Mouse (Mus musculus) midbrain, embryonic 12.5 days (tissue): ENCODE data around the gene Ndufs2. TPM values are rescaled to one million over a fixed set of nuclear protein-coding genes. Genes with fewer than 3 reads are reported as not detected.
A peak's percentile ranks its signal among the peaks of the same experiment; 100 is the strongest.

Experiments used
- ATAC-seq: fragments of 200-750 bp; cut with Nextera tagmentation; 2 replicates; pipeline ENCODE4 v1.8.0; 2017; ENCODE audit warnings: low read depth, moderate TSS enrichment, moderate library complexity; ENCODE audit not compliant: low FRiP score
- H3K27ac ChIP-seq: fragments of 300-500 bp; sonication (generic); replicated peaks from 2 replicates; pipeline ENCODE4 v1.5.1; 2016; ENCODE audit warnings: mild to moderate bottlenecking
- H3K27me3 ChIP-seq: fragments of 300-500 bp; sonication (generic); 2 replicates; pipeline ENCODE4 v1.6.1; 2016; ENCODE audit warnings: mild to moderate bottlenecking
- H3K36me3 ChIP-seq: fragments of 300-500 bp; sonication (generic); 2 replicates; pipeline ENCODE4 v1.6.1; 2016
- H3K4me1 ChIP-seq: fragments of 300-500 bp; sonication (generic); 2 replicates; pipeline ENCODE4 v1.6.1; 2016
- H3K4me2 ChIP-seq: fragments of 300-500 bp; sonication (generic); replicated peaks from 2 replicates; pipeline ENCODE4 v1.6.1; 2016; ENCODE audit warnings: mild to moderate bottlenecking, moderate library complexity
- H3K4me3 ChIP-seq: fragments of 300-500 bp; sonication (generic); 2 replicates; pipeline ENCODE4 v1.5.1; 2016; ENCODE audit warnings: mild to moderate bottlenecking
- H3K9ac ChIP-seq: fragments of 300-500 bp; sonication (generic); replicated peaks from 2 replicates; pipeline ENCODE4 v1.6.1; 2016; ENCODE audit warnings: mild to moderate bottlenecking, moderate library complexity
- H3K9me3 ChIP-seq: fragments of 300-500 bp; sonication (generic); 2 replicates; pipeline ENCODE4 v1.6.1; 2016; ENCODE audit warnings: mild to moderate bottlenecking
- WGBS: fragments of 180-500 bp; shearing (Covaris S2); methylation state at CpG from one replicate; pipeline ENCODE4 v1.1.7; 2016; 5-methylcytosine and 5-hydroxymethylcytosine counted together
- polyA plus RNA-seq: library from polyadenylated mRNA; unstranded; fragments of >200 nt; fragmentation: Nextera tagmentation; extraction: Ambion mirVana; gene quantifications from 2 replicates; pipeline ENCODE4 v1.2.1, GENCODE M21; 2016

Gene Ndufs2
- polyA plus RNA-seq, 1 experiment from 2014 or later = 226 TPM

DNA sequence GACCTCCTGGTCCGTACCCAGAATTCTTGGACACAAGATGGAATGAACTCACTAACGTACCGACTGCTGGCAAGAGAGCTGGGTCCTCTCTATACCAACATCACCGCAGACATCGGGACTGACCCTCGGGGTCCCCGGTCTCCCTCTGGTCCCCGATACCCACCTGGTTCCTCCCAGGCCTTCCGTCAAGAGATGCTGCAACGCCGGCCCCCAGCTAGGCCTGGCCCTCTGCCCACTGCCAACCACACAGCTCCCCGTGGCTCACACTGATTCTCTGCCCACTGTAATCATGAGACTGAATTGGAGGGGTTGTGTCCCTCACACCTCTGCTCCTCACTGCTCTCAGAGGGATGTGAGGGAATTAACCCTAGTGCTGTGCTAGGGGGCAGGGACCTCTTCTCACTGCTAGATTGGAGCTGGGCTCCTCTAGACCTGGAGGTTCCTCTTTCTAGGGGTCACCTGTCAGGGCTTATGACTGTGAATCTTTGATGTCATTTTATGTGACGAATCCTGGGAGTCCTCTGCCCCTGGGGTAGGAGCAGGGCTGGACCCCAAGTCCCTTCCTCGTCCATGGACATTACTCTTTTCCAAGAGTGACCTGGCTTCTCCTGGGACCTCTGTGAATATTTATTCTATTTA, 25.0 kb upstream of the Ndufs2 start:
- Histone ChIP-seq H3K4me1 (peaks cover 16% of the 10 kb centered on the region), H3K9me3 (no peaks in the 10 kb centered on the region), H3K36me3 (peaks cover 63% of the 10 kb centered on the region), H3K9ac (no peak overlapping the region), H3K4me3 (no peak overlapping the region), H3K27ac (no peak overlapping the region), H3K4me2 (no peak overlapping the region), H3K27me3 (no peaks in the 10 kb centered on the region)
- WGBS = 91% methylated on average over 14 of the region's 14 CpGs
- no peak for ATAC-seq

DNA sequence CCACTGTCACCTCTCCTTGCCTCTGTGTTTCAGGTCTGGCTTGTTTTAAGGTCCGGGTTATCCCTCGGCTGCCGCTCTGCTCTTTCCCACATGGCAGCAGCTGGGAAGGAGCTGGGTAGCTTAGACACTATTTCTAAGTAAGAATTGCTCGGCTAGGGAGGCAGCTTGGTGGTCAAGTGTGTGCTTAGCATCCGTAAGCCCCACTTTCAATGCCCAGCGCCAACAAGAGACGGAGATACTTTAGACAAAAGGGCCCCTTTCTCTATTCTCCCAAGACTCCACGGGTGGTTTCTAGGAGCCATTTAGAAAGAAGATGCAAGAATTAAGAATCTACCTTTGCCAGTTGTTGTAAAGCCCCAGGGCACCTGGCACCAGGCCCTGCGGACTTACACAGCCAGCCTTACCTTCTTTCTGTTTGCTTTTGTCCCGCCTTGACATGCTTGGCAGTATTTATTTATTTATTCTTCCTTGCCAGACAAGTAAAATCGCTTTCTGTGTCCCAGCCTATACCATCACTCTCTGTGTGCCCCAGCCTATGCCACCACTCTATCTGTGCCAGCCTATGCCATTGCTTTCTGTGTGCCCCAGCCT, 24.1 kb upstream of the Ndufs2 start:
- H3K27me3 ChIP-seq = no peaks in the 10 kb centered on the region
- no peak overlapping the region for H3K4me3 ChIP-seq
- 84% methylated on average over 11 of the region's 11 CpGs for WGBS
- H3K4me2 ChIP-seq = no peak overlapping the region
- H3K4me1 ChIP-seq = peaks cover 18% of the 10 kb centered on the region
- peaks cover 63% of the 10 kb centered on the region for H3K36me3 ChIP-seq
- H3K9ac ChIP-seq = no peak overlapping the region
- no peaks in the 10 kb centered on the region for H3K9me3 ChIP-seq
- no peak for ATAC-seq
- H3K27ac ChIP-seq = no peak overlapping the region

DNA sequence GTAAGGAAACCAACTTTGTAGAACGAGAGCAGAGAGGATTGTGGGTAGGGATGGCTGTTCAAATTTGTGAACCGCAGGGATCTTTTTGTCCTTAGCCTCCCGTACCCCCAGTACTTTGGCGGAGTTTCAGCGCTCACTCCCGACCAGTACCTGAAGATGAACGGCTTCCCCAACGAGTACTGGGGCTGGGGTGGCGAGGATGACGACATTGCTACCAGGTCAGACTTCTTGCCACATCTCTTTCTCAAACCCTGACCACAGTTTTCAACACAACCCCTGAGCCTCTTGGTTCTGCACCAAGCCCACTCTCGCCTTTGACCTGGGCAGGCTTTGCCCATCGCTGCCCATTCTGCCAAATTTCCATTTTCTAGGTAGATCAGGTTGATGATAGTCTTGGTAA, 23.0 kb upstream of the Ndufs2 start:
- no peak overlapping the region for H3K4me2 ChIP-seq
- no peak overlapping the region for H3K27ac ChIP-seq
- peaks cover 63% of the 10 kb centered on the region for H3K36me3 ChIP-seq
- WGBS = 90% methylated on average over 12 of the region's 12 CpGs
- H3K9me3 ChIP-seq = no peaks in the 10 kb centered on the region
- H3K4me1 ChIP-seq = peaks cover 11% of the 10 kb centered on the region
- no peak overlapping the region for H3K9ac ChIP-seq
- H3K27me3 ChIP-seq = no peaks in the 10 kb centered on the region
- H3K4me3 ChIP-seq = no peak overlapping the region
- ATAC-seq = no peak

DNA sequence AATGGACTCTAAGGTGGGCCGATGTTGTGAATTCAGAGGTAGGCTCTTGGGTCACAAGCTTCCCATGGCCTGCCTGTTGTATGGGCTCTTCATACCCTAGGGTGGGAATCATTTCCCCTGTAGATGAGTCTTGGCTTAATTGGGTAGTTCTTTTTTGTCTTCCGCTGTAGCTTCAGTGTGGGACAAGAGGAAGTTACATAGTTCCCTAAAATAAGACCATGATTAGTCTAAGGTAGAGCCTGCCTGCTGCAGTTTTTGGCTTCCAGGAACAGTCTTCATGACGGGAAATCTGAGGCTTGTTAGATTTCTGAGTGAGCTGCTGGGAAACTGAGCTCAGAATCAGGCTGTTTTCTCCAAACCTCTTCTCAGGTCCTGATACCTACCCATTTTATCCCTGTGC, 20.9 kb upstream of the Ndufs2 start:
- H3K9ac ChIP-seq = no peak overlapping the region
- ATAC-seq = no peak

DNA sequence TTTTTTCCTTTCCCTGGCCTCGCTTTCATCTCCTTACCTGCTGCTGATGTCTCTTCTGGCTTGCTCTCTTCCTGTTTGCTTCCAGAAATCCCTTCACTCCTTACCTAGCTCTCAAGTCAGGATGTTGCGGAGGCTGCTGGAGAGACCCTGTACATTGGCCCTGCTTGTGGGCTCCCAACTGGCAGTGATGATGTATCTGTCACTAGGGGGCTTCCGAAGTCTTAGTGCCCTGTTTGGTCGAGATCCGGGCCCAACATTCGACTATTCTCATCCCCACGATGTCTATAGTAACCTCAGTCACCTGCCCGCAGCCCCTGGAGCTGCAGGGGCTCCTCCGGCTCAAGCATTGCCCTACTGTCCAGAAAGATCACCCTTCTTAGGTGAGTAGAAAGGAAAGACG, 20.4 kb upstream of the Ndufs2 start:
- Histone ChIP-seq H3K4me2 (no peak overlapping the region), H3K27me3 (no peaks in the 10 kb centered on the region), H3K4me1 (peaks cover 11% of the 10 kb centered on the region), H3K4me3 (no peak overlapping the region), H3K36me3 (peaks cover 41% of the 10 kb centered on the region), H3K27ac (no peak overlapping the region), H3K9ac (no peak overlapping the region), H3K9me3 (no peaks in the 10 kb centered on the region)
- no peak for ATAC-seq
- WGBS = 83% methylated on average over 10 of the region's 10 CpGs

More for the DNA sequence above, 20.9 kb upstream of the Ndufs2 start:
- no peak overlapping the region for H3K27ac ChIP-seq
- H3K27me3 ChIP-seq = no peaks in the 10 kb centered on the region
- 92% methylated on average over 3 of the region's 3 CpGs for WGBS
- H3K4me2 ChIP-seq = no peak overlapping the region
- no peaks in the 10 kb centered on the region for H3K9me3 ChIP-seq
- H3K36me3 ChIP-seq = peaks cover 46% of the 10 kb centered on the region
- H3K4me1 ChIP-seq = peaks cover 11% of the 10 kb centered on the region
- no peak overlapping the region for H3K4me3 ChIP-seq

DNA sequence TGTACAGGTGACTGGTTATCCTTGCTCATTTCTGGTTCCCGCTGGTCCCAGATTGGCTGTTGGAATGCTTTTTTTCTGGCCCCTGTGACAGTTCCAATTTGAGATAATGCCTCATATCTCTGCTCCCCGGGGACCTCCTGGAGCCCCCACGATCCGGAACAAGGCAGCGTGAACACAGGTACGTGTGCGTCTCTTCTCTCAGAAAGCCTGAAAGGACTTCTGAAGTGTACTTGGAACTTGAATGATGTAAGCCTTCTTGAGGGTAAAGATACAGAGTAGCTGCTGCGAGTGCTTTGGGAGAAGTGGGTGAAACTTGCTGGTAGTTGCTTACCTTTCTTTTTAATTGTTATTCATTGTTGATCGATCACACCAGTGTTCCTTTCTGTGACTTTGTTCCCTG, 20.0 kb upstream of the Ndufs2 start:
- ATAC-seq = no peak
- H3K27me3 ChIP-seq = no peaks in the 10 kb centered on the region
- H3K4me2 ChIP-seq = peak overlapping the region; percentile 97
- no peaks in the 10 kb centered on the region for H3K9me3 ChIP-seq
- H3K9ac ChIP-seq = peak overlapping the region; percentile 84
- H3K27ac ChIP-seq = no peak overlapping the region
- H3K4me3 ChIP-seq = peak overlapping the region; percentile 80
- H3K36me3 ChIP-seq = peaks cover 37% of the 10 kb centered on the region
- WGBS = 65% methylated on average over 9 of the region's 9 CpGs
- peaks cover 11% of the 10 kb centered on the region for H3K4me1 ChIP-seq

DNA sequence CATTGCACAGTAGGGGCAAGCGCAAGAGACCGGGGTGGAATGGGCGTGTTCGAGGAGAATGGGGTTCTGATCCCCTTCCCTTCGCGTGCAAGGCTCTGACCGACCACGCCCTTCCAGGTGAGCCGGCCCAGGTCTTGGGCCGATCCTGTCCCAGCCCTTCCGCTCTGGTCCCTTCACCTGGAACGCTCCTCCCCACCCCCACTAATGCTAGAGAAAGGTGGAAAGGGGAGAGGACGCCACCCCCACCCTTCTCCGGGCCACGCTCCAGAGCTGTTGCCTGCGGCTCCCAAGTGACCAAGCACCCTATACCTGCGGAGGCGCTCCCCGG, 19.3 kb upstream of the Ndufs2 start:
- no peak overlapping the region for H3K27ac ChIP-seq
- peak; percentile 70 for ATAC-seq
- no peaks in the 10 kb centered on the region for H3K27me3 ChIP-seq
- WGBS = 1% methylated on average over 19 of the region's 19 CpGs
- peaks cover 30% of the 10 kb centered on the region for H3K36me3 ChIP-seq
- no peaks in the 10 kb centered on the region for H3K9me3 ChIP-seq
- H3K4me2 ChIP-seq = peak overlapping the region; percentile 97
- peak overlapping the region; percentile 84 for H3K9ac ChIP-seq
- peaks cover 11% of the 10 kb centered on the region for H3K4me1 ChIP-seq
- H3K4me3 ChIP-seq = peak overlapping the region; percentile 80

DNA sequence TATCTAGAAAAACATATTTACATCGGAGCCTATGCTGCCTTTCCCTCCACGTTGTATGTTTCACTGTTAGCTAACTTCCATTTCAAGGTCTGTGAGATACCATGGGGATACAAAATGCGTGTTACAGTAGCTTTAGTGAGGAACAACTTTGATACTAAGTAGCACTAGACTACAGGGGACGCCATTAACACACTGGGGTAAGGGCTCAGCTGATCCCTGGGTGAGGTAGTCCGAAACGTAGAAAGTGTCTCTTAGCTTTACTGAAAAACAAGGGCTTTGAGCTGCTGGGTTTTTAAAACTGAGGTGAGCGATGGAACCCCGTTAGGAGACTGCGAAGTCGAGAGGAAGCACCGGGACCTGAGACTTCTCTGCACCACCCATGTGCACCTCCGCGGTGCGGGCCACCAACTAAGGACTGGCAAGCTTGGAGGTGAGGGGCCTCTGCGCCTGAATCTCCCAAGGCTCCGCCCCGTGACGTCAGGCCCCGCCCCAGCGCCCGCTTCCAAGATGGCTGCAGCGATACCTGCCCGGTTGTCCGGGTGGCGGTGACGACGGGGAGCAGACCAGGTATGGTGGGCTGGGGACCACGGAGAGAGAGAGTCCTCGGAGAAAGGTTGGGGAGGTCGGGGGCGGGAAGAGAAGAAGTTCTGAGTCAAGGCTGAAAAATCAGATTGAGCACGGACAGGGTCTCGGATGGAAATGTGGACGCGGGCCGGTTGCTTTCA, 18.8 kb upstream of the Ndufs2 start, which contains the start of gene B4galt3:
Gene B4galt3, plus strand, starts transcription at position 481 of the 725 bp plus-strand sequence.
- H3K4me1 ChIP-seq = peaks cover 11% of the 10 kb centered on the region
- H3K27ac ChIP-seq = no peak within 1 kb of the TSS; the same call in 1 of the 2 replicates
- no peaks in the 10 kb centered on the region for H3K9me3 ChIP-seq
- peak within 1 kb of the TSS; percentile 80 for H3K4me3 ChIP-seq
- peak within 1 kb of the TSS; percentile 84 for H3K9ac ChIP-seq
- H3K27me3 ChIP-seq = no peaks in the 10 kb centered on the region
- 3% methylated on average over 36 of the region's 36 CpGs for WGBS
- peaks cover 25% of the 10 kb centered on the region for H3K36me3 ChIP-seq
- H3K4me2 ChIP-seq = peak within 1 kb of the TSS; percentile 97
- peak; percentile 97 for ATAC-seq

DNA sequence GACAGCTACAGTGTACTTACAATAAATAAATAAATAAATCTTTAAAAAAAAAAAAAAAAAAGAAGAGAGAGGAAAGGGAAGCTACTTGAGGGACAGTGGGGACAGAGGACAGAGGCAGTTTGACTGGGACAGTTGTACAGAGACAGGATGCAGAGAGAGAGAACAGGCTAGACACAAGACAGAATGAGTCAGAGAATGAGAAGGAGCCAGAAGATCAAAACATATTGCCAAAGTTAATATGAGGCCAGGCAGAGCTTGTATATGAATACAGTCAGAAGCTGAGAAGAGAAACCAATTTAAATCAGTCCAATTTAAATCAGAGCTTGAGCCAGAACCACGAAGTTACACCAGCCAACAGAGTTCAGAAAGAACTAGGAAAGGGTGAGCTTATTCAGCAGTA, 17.2 kb upstream of the Ndufs2 start:
- no peaks in the 10 kb centered on the region for H3K9me3 ChIP-seq
- 65% methylated on average over 1 of the region's 1 CpGs for WGBS
- no peak overlapping the region for H3K27ac ChIP-seq
- H3K9ac ChIP-seq = no peak overlapping the region
- H3K4me3 ChIP-seq = no peak overlapping the region
- H3K27me3 ChIP-seq = no peaks in the 10 kb centered on the region
- no peak overlapping the region for H3K4me2 ChIP-seq
- H3K4me1 ChIP-seq = peaks cover 14% of the 10 kb centered on the region
- ATAC-seq = no peak
- H3K36me3 ChIP-seq = peaks cover 9% of the 10 kb centered on the region; the same call in 1 of the 2 replicates

DNA sequence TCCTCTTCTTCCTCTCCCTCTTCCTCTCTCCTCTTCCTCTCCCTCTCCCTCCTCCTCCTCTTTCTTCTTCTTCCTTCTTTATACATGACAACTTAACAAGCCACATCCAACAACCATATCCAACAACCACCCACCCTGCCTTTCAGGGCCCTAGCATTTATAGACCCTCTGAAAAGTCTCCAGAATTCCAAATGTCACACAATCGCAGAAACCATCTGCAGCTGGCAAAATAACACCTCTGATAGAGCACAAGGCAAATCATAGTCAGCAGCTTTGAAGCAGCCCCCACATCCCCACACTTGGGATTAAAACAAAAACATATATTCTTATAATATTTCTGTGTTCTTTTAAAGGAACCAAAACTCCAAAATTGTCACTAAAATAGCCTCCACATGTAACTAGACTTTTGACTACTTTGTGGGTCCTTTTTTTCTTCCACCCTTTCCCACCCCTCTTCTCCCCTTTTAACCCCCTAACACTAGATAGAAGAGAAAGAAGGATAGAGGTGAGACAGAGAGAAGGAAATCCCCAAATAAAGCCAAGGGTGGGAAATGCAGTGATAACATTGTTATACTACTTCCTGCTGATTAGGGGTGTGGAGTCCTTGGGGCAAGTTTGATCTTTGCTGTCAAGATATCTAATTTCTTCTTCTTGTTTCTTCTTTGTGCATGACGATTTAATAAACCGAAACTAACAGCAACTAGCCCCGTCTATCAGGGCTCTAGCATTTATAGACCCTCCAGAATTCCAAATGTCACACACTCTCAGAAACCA, 15.0 kb upstream of the Ndufs2 start:
- no peak for ATAC-seq
- Histone ChIP-seq H3K9ac (no peak overlapping the region), H3K4me2 (no peak overlapping the region), H3K4me1 (peaks cover 24% of the 10 kb centered on the region), H3K4me3 (no peak overlapping the region), H3K36me3 (no peaks in the 10 kb centered on the region), H3K9me3 (no peaks in the 10 kb centered on the region), H3K27ac (no peak overlapping the region), H3K27me3 (no peaks in the 10 kb centered on the region)
- 75% methylated on average over 4 of the region's 4 CpGs for WGBS

DNA sequence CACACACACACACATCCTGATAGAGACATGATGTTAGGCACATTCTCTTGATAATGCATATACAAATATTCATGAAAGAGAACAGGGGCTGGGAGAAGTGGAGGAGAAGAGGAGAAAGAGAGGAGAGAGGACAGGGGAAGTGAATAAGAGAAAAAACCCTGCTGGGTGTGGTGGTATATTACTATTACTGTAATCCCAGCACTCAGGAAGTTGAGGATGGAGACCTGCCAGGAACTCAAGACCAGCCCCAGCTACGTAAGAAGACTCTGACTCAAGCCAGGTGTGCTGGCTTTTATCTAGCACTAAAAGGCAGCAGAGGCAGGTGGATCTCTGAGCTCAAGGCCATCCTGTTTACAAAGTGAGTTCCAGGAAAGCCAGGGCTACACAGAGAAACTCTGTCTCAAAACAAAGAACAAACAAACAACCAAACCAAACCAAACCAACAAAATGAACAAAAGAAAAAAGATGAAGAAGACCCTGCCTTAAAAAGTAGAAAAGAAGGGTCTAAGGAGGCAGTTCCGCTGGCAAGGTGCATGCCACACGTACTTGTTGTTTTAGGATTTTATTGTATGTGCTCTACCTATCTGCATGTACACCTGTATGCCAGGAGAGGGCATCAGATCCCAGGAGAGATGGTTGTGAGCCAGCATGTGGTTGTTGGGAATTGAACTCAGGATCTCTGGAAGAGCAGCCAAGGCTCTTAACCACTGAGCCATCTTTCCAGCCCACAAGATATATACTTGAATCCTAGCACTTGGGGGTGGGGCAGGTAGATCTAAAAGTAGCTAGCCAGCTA, 12.7 kb upstream of the Ndufs2 start:
- WGBS = 88% methylated on average over 3 of the region's 3 CpGs
- H3K9me3 ChIP-seq = no peaks in the 10 kb centered on the region
- H3K36me3 ChIP-seq = no peaks in the 10 kb centered on the region
- no peak overlapping the region for H3K9ac ChIP-seq
- peak overlapping the region; percentile 54 for H3K27ac ChIP-seq
- no peak overlapping the region for H3K4me3 ChIP-seq
- ATAC-seq = no peak
- H3K27me3 ChIP-seq = no peaks in the 10 kb centered on the region
- peaks cover 15% of the 10 kb centered on the region for H3K4me1 ChIP-seq
- H3K4me2 ChIP-seq = peak overlapping the region; percentile 50
